Mouse (Mus musculus) liver, embryonic 14.5 days (tissue): ENCODE data around the gene Gda.

Source experiments
- CTCF ChIP-seq: IDR thresholded peaks from 2 replicates; pipeline ENCODE4 v1.5.1; 2016; ENCODE audit warnings: antibody characterized with exemption, low read depth, control low read depth
- EP300 ChIP-seq: IDR thresholded peaks from 2 replicates; pipeline ENCODE4 v1.6.1; 2016; ENCODE audit warnings: antibody characterized with exemption, low read depth

- TF ChIP-seq CTCF, result no peak
- TF ChIP-seq EP300, result no peak
These were observed 36.7 kb downstream of the Gda start for GRCm38 (mm10) chr19:21436566-21436965.
